Mouse (Mus musculus): ENCODE data around the gene Crb1. TPM values are rescaled to one million over a fixed set of nuclear protein-coding genes. Genes with fewer than 3 reads are reported as not detected.
A peak's percentile ranks its signal among the peaks of the same experiment; 100 is the strongest.

Crb1 gene
- total RNA-seq, 2 experiments from 2014 or later = 0.45 to 0.58 TPM

DNA sequence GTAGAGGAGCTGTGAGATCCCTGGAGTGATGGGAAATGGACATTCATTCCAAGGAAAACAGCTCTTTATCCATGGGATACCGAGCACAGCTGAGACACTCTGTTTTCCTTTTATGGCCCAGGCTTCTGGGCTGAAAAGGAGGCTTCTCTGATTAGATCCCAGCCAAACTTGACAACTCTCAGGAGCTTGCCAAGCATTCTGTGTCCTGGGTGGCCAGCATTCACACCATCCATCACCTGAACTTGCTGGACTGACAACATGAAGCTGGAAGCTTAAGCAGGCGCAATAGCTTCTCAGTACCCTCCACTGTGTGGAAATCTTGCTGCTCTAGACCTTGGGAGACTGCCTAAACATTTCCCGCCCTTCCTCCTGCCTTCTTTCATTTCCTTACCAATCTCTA lies 144.3 kb downstream of the Crb1 start:
- DNase-seq (ENCODE audit: low spot score in 2 of 2) = no peak

DNA sequence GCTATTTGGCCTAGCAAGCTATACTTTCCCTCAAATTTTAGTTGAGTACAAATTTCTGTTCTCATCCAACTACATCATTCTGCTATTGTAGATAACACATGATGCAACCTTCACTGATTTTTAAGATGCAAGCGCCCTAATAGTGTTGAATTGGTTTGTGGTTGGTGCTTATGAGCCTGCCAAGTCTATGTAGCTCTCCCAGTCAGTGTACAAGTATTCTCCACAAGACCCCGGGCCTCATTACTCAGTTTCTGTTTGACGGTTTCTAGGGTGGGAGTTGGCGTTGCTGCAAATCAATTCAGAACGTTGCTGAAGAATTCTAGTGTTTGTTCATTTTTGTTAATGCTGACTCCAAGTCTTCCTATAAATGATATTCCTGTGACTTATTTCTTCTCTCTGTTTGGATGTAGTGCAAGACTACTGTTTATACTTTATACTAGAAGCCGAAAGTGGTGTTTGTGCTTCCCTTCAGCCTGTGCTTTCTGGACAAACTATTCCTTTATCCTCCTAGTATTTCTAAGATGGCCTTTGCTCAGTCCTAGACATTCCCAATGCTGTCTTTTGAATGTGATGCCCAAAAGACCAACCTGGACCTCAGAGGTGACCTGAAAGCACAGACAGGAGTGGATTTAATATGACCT lies 152.5 kb downstream of the Crb1 start:
- no peak for DNase-seq (ENCODE audit: low spot score in 2 of 2)

DNA sequence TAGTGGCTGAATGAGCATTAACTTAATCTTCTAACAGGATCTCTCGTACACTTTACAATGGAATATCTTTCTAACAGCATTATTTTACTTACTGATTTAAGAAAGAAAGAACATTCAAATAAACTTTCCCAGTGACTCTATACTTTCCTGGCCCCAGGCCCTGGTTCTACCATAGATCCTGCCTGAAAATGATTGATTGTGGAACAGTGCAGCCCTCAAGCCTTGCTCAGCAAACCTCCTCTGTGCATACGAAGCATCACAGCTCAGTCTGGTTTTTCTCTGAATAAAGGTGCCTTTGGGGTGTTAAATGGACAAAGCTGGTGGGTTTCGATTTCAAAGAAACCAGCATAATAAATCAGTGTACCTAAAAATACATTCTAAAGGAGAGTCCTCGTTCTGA lies 153.1 kb downstream of the Crb1 start:
- no peak for DNase-seq (ENCODE audit: low spot score in 2 of 2)

DNA sequence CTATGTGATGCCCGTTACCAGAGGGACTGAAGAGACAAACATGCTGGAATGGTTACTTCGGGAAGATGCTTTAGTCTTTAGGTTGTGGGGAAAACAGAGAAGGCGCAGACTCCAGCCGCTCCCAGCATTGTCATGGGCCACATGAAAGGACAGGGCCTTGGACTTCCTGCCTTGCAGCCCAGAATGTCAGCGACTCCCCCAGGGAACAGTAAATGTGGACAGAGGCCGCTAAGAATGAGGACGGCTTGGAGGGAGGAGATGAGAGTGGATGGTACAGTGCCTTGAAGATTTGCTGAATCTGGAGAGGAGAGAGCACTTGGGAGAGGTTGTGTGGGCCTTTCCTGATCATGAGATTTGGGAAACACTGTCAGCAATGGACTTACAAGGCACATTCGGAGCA lies 161.6 kb downstream of the Crb1 start:
- no peak for DNase-seq (ENCODE audit: low spot score in 2 of 2)

DNA sequence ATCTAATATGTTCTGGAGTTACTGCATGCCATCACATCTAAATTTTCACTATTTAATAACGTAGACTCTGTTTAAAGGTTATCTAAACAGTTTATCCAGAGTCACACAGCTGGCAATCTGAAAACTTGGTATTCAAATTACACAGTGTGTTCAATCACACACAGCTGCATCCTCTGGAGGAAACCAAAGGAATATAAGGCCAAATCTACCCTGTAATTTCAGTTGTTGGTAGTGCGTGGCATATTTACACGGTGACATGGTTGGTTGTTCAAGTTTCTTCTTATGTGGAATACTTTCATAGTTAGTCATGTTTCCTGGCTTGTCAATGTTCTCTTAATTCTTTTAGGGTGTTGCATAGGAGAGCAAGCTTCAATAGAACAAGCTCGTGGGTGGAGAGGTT lies 166.4 kb downstream of the Crb1 start:
- no peak for DNase-seq (ENCODE audit: low spot score in 2 of 2)

DNA sequence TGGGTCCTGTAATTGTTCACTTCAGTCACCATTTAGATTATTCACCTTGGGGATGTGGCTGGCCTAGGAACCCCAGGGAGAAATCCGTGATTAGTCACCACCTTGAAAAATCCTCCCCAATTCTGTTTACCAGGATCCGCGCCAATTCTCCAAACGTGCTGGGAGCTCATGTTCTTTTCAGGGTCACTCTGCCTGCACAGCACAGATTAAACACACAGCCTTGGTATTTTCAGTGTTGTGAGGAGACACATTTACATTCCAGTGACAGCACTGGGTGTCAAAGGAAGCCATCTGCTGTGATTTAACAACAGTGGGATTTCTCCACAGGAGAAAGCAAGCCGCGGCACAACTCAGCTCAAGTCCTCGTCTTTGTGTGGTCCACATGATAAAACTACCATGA lies 167.1 kb downstream of the Crb1 start:
- peak in 1 of 2 experiments; percentile 40 for DNase-seq (ENCODE audit: low spot score in 2 of 2)

DNA sequence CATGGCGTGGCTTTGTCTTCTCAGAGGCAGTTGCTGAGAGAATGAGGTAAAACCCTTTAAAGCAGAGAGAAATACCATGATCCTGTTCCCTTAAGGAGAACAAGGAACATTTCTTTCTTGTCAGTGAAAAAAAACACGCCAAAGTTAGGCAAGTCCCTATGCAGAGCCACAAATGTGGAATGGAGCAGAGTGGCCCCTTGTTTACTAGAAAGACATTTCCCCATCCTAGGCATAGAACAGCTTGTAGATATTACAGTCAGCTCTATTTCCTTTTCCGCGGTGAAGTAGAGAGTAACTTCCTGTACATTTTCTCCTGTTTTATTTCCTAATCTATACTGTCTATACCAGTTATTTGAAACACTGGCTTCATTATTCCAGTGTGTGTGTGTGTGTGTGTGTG lies 170.6 kb downstream of the Crb1 start:
- no peak for DNase-seq (ENCODE audit: low spot score in 2 of 2)

DNA sequence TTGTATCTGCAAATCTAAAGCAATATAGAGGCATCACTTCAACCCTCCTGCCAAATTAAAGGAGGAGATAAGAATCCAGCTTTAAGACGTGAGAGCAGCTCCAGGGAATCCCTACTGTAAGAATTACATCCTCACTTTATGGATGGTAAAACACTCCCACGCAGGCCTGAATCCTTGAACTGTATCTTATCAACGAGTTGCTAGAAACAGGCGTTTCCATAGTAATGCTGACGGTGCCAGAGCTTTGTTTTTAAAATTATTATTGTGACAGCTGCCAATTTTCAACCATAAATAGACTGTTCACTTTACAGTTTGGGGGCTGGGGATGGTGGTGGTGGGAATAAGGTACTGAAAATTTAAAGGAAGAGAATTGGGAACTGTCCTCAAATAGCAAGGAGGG lies 173.9 kb downstream of the Crb1 start:
- DNase-seq (ENCODE audit: low spot score in 2 of 2) = peak in 1 of 2 experiments; percentile 49

DNA sequence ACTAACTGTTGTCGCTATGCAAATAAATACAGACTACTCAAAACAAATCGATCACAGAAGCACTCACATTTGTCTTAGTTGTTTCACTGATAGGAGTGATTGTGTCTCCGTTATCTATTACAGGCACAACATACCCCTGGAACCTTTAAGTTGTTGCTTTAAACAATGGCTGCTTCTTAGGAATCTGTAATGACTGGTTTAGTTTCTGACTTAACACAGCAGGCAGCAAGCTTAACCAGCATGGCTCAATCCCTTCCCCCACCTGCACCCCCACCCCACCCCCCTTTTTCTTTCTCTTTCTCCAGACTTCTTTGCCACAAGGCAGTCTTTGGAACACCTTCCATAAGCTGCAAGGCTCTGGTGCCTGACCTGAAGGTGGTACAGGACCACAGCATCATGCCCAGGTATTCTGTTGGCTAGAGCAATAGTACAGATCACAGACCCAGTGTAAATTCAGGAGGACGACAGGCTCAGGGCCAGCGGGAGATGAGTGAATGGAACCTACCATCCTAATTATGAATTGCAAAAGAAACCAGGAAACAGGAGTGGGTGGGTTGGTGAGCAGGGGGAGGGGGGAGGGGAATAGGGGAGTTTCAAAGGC lies 182.4 kb downstream of the Crb1 start:
- DNase-seq (ENCODE audit: low spot score in 2 of 2) = no peak

DNA sequence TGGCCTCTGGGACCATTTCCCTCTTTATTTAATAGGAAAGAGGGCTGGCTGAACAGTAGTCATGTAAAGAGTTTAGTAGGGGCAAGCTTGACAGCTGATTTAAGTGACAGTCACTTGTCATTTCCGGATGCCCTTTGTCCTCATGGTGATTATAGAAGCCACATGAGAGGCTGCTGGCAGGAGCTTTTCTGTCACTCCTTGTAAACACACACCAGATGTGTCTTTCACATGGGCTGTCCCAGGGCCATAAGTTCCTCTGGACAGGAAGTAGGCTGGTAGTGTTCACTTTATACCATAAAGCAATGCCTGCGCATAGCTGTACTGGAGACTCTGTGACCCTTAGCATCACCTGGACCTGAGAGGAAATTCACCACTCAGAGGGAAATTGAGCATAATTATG lies 182.9 kb downstream of the Crb1 start:
- no peak for DNase-seq (ENCODE audit: low spot score in 2 of 2)

DNA sequence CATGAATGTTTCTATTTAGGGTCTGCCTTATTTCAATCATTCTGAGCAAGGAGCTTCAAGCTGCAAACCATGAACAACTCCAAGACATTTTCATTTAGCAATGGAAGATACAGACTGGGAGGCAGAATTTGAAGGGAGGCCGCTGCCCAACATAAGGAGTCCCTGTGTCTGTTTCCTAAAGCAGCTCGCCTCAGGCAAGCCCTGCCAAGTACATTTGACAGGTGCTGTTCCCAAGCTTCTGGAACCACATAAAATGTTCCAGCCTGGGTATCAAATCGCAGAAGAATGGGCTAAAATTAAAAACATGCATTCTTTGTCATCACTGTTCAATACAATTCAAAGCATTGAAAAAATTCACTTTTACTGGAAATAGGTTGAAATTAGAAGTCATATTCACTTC lies 184.3 kb downstream of the Crb1 start:
- DNase-seq (ENCODE audit: low spot score in 2 of 2) = peak in 1 of 2 experiments; percentile 57

DNA sequence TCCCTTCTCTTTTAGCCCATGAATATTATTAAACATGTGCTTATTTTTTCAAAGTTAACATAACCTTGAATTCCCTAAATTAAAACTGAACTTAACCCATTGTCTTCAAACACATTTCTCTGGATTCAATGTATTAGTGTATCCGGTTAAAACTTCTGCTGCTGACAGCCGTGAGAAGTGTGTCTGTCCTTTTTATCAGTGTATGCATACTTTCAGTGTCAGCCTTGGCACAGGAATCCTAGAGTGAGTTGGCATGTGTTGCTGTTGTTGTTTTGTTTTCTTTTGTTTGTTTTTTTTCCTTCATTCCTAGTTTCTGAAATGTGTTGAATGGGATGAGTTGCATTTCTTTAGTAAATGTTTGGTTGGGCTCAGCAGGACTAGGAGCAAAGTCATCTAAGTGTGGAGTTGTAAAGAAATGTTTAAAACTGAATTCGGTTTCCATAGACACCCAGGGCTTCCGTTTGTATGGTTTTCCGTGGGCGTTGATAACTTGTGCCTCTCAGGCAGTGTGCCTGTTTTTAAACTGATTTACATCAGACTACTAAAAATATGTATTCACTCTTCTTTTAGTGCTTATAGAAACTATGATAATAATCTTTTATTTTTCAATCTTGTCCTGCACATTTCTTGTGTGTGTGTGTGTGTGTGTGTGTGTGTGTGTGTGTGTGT lies 196.3 kb downstream of the Crb1 start:
- DNase-seq (ENCODE audit: low spot score in 2 of 2) = no peak

DNA sequence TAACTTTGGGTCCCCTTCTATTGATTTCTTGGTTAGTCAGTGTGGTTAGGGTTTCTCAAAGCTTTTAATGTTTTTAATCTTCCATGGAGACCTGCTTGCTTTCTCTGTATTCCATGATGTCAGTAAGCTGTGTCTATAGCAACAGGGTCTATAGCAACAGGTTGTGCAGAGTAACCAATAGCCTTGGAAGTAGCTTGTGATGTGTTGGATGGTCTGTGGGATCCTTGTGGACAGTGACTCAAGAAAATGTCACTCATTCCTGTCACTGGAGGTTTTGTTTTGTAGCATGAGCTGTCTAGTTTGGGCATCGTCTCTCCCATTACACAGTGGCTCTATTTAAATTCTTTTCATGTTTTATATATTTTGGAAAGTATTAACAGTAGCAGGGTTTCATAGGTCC lies 197.2 kb downstream of the Crb1 start:
- no peak for DNase-seq (ENCODE audit: low spot score in 2 of 2)

DNA sequence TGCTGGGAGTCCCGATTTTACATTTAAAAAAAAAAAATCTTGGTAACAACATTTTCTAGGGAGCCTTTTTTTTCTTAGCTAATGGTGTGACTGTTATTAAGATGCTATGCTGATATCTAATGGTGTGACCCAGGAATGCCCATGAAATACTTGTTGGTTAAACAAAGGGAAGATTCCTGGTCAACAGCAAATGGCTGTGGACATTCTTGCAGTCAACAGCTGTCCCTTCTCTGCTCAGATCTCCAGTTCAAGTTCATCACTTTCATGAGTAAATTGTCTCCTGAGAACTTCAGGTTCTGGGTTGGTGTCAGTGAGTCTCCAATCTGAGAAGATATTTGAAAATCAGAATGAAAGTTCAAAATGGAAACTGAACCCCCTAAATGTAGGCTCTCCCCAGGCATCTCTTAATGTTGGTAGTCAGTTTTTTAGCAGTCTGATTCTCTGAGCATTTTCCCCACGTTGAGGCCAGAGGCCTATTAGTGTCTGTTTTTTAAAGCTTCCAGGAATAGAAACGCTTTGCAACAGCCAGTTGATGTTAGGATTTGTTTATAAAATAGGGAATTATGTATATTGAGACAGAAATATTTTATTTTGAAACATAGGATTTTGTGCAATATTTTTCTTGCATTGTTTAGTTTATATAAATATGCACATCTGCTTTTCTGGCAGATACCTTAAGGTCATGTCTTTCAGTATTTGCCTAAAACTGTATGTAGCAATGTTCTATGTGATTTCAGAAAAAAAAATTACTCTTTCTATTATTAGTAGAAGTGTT lies 202.7 kb downstream of the Crb1 start:
- no peak for DNase-seq (ENCODE audit: low spot score in 2 of 2)

DNA sequence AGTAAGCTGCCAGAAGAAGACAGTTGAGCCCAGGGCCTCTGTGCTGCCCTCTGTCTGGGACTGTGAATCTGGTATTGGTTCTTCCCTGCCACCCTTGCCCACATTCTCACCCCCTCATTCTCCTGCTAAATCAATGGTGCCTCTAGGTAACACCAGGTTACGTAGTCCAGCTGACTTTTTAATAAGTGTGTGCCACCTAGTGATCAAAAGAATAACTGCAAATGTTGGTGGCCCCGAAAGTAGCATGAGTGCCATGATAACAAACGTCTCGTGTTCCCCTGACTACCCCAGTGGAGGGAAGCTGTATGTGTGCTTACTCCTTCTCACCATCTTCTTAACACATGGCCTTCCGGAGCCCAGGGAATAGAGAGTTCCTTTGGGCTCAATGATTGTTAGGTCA lies 214.1 kb downstream of the Crb1 start:
- DNase-seq (ENCODE audit: low spot score in 2 of 2) = peak in 1 of 2 experiments; percentile 26

DNA sequence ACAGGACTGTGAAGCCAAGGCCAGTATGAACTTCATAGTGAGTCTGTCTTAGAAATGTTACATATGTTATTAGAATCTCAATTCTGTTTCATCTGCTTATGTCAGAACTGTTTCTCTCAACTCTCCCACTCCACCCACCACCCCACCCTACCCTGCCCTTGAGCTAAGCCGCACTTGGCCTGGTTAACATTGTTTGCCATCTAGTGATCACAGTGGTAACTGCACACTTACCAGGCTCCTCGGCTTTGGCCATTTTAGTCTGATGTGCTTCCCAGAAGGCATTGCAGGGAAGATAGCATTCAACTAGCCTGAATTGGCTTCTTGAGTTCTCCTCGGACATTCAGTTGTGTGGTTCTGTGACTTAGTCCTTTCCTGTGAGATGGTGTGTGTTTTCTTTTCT lies 215.3 kb downstream of the Crb1 start:
- DNase-seq (ENCODE audit: low spot score in 2 of 2) = no peak

DNA sequence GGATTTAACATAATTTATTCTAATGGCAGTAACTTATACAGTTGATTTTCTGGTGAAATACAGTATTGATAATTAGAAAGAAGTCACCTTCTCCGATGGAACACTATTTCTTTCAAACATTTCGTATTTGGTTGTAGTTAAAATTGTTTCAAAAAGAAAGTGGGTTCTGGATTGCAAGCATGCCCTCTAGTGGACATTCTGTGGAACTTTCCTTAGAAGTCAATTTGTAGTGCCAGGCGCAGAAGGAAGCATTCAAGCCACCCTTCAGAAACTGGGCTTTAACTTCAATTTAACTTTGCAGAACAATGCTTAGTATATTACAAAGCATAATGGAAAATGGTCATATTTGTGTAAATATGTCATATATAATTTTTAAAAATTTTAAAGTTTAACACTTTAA lies 220.5 kb downstream of the Crb1 start:
- peak in 1 of 2 experiments; percentile 64 for DNase-seq (ENCODE audit: low spot score in 2 of 2)

DNA sequence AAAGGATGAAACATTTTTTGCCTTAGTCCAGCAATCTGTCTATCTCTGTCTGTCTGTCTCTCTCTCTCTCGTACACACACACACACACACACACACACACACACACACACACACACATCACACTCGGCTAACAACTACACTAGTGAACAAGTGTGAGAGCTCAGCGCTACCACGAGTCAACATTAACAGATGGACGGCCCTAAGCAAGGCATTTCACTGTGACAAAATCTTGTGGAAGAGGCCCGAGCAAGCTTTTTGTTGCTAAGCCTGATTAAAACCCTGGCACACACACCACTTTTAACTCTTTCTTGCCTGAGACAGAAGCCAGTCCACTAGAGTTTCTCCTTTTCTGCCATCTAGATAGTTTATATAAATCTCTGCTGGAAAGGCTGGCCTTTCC lies 223.4 kb downstream of the Crb1 start:
- DNase-seq (ENCODE audit: low spot score in 2 of 2) = no peak

DNA sequence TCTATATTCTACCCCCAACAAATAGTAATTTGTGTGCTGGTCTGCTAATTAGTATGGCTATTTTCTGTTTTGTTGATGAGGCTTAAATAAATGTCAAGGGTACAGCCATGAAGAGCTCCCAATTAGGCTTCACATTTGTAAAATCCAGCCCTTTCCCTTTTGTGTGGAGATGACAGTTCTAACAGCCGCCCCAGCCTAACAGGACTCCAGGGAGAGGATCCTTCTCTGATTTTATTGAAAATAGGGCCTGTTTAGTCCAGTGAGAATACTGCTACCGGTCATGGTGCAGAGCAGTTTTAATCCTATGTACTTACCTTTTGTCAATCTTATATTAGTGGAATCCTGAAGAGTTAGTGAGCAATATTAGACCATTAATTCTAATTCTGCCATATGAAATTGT lies 223.9 kb downstream of the Crb1 start:
- no peak for DNase-seq (ENCODE audit: low spot score in 2 of 2)

Data from layer of hippocampus, postnatal 14 days (tissue).